ENCODE assay signal across 7 mouse cellular contexts in the genomic region with DNA sequence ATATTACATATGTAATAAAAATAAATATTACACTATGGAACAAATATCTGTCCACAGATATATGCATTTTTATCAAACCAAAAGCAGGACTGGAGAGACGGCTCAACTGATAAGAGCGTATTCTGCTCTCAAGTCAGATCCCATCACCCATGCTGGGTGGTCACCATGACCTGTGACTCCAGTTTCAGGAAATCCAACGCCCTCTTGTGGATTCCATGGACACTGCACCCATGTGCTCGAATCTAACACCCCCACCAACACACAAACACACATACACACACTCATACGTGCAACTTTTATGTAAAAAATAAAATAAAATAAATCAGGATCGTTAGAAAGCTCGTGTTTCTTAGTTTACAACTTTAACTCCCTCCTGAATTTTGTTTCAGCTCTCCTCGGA.
A peak's percentile ranks its signal among the peaks of the same experiment; 100 is the strongest.
DNase-seq lines count a peak whose midpoint lies in the region; ATAC-seq and TF ChIP-seq lines count a peak whose summit lies in the region.

No protein-coding gene starts in this region.

- H3K27ac ChIP-seq in left cerebral cortex, adult 2 months = no peak overlapping the region

- peak; percentile 39 for TF ChIP-seq CTCF in left cerebral cortex, adult 2 months (IDR thresholded peaks at IDR 0.05)

- no peak for DNase-seq in left cerebral cortex, adult 2 months (ENCODE audit: extremely low spot score in 1 of 2, low spot score in 2 of 2)
- DNase-seq in left cerebral cortex, adult 9 months (ENCODE audit: low spot score in 2 of 2) = no peak
- peak; percentile 3 for DNase-seq in MEL-GATA-1-ER (ENCODE audit: extremely low read depth, low read depth)
- DNase-seq in embryo, embryonic 9.5 days (ENCODE audit: extremely low spot score) = peak; percentile 18
- DNase-seq in left cerebral cortex, postnatal 36 days (ENCODE audit: low spot score in 2 of 2) = no peak
- DNase-seq in right cerebral cortex, adult 18-20 months = no peak

- intact Hi-C loops in left cerebral cortex, adult 2 months (cut with DNase I) = no loop called here
- intact Hi-C loops in left cerebral cortex, postnatal 36 days (cut with DNase I) = no loop called here

- no peak overlapping the region for H3K4me3 ChIP-seq in left cerebral cortex, adult 2 months

- peak; percentile 37; the same call in 1 of the 2 replicates for ATAC-seq in megakaryocyte progenitor cell, adult 5-6 weeks (replicated peaks; ENCODE audit: poor library complexity)

Comparison
In these comparisons a context has a peak if more than half of its experiments do, and no peak if none do; other contexts are left out.
1. DNase-seq: peak in MEL-GATA-1-ER (single experiment) and embryo, embryonic 9.5 days (single experiment); none in left cerebral cortex, adult 2 months (0 of 2), left cerebral cortex, adult 9 months (0 of 2), left cerebral cortex, postnatal 36 days (0 of 2) and right cerebral cortex, adult 18-20 months (single experiment).